Mouse (Mus musculus) neutrophil, adult 83 days (primary cell): Measurements from ENCODE around the gene Nxpe2. TPM values are rescaled to one million over a fixed set of nuclear protein-coding genes. Genes with fewer than 3 reads are reported as not detected.

Experiments
- total RNA-seq, 2 experiments: library from RNA; stranded (reverse); gene quantifications; one replicate each; pipeline ENCODE4 v1.2.4; 2023

Nxpe2 gene
- 10 to 100 TPM; 12.3 to 26.0 TPM for total RNA-seq

GRCm38 (mm10) chr9:48353148-48353698 lies at the start of gene Nxpe2:
Nxpe2 (minus strand) TSS chr9:48353454.

Other genes starting within 250 kb of the Nxpe2 start
- gene Nxpe4, start 191.4 kb downstream of the Nxpe2 start, total RNA-seq: 10 to 100 TPM; 22.7 to 23.0 TPM
- 10 to 100 TPM; 32.6 to 41.2 TPM for gene Rexo2, start 127.2 kb upstream of the Nxpe2 start, total RNA-seq
- gene Rbm7, start 141.8 kb upstream of the Nxpe2 start, total RNA-seq: 10 to 100 TPM; 81.6 to 86.6 TPM
- 10 to 100 TPM; 17.9 to 22.4 TPM for gene Gm5617, start 142.0 kb upstream of the Nxpe2 start, total RNA-seq